Mouse (Mus musculus): Measurements from ENCODE around the gene Tcl1b5.
"Not testable (repeated sequence)": the region's sequence is repeated elsewhere in the genome, so short reads cannot be mapped to it uniquely, and the experiment has no call there.

Tcl1b5 gene

DNA sequence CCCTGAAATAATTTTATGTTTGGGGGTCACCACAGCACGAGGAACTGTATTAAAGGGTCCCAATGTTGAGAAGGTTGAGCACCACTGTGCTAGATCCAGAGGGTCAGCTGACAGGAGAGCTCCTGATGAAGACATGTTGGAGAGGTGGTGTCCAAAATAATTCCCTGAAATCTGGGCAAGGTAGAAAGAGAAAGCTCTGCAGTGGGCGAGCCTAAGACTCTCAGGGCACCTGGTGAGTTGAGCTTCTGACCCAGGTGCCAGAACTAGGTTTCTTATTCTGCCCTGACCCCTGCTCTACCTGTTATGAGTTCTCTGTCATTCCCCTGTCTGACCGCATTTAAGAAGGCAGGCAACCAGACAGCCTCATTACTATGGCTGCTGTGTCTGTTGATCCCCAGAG lies at the start of gene Tcl1b5:
Gene Tcl1b5, plus strand, starts transcription at position 301 of the 400 bp plus-strand sequence.
- not testable (repeated sequence) for DNase-seq (ENCODE audit: low read depth, low spot score)

DNA sequence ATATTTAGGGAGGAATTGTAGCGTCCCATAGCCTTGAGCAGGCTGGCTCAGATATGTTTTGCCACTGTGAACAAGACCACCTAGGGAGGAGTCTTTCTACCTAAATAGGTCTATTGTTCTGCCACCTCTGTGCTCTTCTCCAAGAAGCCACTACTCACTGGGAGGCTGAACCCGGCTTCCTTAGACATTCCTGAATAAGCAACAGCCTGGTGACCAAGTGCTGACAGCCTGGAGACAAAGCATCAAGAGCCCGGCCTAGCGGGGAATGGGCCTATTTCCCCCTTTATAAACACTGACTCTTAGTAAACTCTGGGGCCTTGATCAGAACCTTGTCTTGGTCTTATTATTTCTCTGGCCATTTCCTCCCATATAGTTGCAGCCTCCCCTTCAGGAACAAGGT lies 49.6 kb upstream of the Tcl1b5 start:
- DNase-seq (ENCODE audit: low read depth, low spot score), result peak; percentile 82

GRCm38 (mm10) chr12:105127607-105128006 lies 48.5 kb upstream of the Tcl1b5 start:
- no peak for DNase-seq (ENCODE audit: low read depth, low spot score)

DNA sequence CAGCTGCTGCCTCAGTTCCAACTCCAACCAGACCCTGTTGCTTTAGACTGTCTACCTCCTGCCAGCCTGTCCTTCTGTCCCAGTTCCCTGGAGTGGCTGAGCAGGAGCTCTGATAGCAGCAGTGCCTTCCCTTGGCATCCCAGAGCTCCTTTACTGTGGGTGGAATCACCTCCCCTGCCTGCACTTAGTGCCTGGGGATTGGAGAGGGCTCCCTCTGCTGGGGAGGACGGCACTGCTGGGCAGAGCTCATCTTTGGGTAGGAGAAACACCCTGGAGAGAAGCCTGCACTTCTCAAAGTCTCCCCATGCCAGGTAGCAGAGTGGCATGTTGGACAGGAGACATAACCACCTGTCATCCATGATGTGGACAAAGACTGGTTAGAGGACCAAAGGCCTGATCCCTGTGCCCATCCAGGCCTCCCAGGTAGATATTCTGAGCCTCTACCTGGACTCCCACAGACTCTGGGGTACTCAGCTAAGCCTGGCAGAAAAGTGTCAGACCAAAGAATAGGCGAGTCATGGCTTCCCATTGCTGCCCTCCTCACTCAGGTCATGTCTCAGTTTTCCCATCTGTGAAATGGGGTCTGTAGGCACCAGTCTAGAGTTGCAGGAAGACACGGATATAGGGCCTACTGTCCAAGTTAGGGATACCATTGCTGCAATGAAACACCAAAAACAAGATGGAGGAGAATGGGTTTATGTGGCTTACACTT lies 46.5 kb upstream of the Tcl1b5 start:
- not testable (repeated sequence) for DNase-seq (ENCODE audit: low read depth, low spot score)

GRCm38 (mm10) chr12:105134167-105134566 lies 42.0 kb upstream of the Tcl1b5 start:
- DNase-seq (ENCODE audit: low read depth, low spot score), result not testable (repeated sequence)

DNA sequence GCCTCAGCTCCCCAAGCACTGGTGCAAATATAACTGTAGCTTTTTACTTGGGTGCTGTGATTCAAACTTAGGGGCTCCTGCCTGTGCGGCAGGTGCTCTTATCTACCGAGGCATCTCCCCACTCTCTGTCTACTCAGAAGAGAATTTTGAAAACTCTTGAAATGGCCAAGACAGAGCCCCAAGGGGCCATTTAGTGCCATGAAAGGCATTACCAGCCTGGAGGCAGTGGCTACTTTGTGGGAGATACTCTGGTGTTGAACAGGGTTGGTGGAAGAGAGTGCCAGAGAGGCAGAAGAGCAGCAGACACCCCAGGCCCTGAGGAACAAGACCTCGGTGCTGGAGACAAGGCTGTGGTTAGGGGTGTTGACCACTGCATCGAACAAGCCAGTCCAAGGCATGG lies 41.3 kb upstream of the Tcl1b5 start:
- not testable (repeated sequence) for DNase-seq (ENCODE audit: low read depth, low spot score)

DNA sequence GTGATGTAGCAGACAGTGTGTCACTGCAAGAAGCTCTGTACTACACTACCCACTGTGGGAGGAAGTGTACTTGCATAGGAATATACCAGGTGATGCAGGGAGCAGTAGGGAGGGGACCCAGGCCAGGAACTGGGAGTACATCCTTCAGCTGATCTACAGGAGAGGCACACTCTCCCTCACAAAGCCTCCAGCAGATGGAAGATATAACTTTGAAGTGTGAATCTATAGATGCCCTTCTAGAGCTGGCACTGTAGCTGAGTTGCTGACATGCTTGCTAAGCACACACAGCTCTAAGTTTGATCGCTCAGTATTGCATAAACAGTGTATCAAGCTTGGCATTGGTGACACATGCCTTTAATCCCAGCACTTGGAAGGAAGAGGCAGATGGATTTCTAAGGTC lies 38.4 kb upstream of the Tcl1b5 start:
- not testable (repeated sequence) for DNase-seq (ENCODE audit: low read depth, low spot score)

- no peak for DNase-seq (ENCODE audit: low read depth, low spot score)
These were observed 33.0 kb upstream of the Tcl1b5 start for GRCm38 (mm10) chr12:105143096-105143495.

GRCm38 (mm10) chr12:105144928-105145327 lies 31.2 kb upstream of the Tcl1b5 start:
- not testable (repeated sequence) for DNase-seq (ENCODE audit: low read depth, low spot score)

GRCm38 (mm10) chr12:105145714-105146113 lies 30.4 kb upstream of the Tcl1b5 start, which contains the start of gene Tcl1b2:
Tcl1b2 (plus strand) TSS chr12:105146014.
- no peak for DNase-seq (ENCODE audit: low read depth, low spot score)

DNA sequence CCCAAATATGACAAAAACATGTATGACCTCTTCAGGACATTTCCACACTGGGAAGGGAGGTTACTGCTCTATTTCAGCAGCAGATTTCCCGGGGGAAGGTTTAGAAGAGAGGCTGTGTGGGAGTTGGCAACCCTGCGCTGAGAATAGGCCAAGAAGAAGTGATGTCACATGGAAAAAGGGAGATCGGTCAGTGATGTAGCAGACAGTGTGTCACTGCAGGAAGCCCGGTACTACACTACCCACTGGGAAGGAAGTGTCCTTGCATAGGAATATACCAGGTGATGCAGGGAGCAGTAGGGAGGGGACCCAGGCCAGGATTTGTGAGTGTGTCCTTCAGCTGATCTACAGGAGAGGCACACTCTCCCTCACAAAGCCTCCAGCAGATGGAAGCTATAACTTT lies 20.9 kb upstream of the Tcl1b5 start:
- not testable (repeated sequence) for DNase-seq (ENCODE audit: low read depth, low spot score)

DNA sequence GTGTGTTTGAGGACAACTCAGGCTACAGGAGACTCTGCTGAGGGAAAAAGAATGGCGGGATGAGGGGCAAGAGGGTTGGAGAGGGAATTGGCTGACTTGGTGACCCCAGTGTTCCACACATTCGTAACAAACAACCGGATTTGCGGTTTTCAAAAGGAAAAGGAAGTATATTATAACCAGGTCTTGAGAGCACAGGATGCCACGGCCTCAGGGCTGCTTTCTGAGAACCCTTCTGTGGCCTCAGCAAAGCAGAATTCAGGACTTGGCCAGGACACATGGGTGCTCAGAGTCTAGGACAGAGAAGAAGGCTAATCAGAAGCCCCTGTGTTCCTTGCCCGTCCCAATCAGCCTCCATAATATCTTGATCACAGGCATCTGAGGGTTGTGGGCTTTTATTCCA lies 17.3 kb upstream of the Tcl1b5 start:
- no peak for DNase-seq (ENCODE audit: low read depth, low spot score)

DNA sequence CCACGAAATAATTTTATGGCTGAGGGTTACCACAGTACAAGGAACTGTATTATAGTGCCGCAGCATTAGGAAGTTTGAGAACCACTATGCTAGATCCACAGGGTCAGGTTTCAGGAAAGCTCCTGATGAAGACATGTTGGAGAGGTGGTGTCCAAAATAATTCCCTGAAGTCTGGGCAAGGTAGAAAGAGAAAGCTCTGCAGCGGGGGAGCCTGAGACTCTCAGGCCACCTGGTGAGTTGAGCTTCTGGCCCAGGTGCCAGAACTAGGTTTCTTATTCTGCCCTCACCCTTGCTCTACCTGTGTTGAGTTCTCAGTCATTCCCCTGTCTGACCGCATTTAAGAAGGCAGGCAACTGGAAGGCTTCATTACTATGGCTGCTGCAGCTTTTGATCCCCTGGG lies 16.8 kb upstream of the Tcl1b5 start, which contains the start of gene Tcl1b1:
Gene Tcl1b1, plus strand, starts transcription at position 301 of the 400 bp plus-strand sequence.
- no peak for DNase-seq (ENCODE audit: low read depth, low spot score)

DNA sequence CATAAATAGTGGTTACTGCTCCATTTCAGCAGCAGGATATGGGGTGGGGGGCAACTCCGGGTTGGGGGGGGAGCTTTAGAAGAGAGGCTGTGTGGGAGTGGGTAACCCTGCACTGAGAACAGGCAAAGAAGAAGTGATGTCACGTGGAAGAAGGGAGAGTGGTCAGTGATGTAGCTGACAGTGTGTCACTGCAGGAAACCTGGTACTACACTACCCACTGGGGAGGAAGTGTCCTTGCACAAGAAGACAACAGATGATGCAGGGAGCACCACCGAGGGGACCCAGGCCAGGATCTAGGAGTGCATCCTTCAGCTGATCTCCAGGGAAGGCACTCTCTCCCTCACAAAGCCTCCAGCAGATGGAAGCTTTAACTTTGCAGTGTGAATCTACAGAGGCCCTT lies 9.4 kb upstream of the Tcl1b5 start:
- no peak for DNase-seq (ENCODE audit: low read depth, low spot score)

DNA sequence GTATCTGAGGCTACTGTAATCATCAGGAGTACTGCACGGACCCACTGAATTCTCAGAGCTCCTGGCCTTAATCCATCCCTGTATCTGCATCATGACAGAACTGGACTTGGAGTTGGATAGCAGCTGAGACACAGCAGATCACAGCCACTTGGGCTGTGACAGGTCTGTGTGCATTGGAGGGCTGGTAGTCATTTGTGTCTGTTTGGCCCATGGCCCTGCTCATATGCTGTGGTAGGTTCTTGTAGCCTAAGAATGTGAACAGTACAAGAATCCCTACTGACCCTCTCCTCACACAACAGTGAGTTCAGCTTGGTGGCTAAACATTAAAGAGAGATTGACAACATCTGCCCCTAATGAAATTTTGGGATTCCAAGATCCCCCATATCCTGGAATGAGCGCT lies 2.8 kb upstream of the Tcl1b5 start:
- no peak for DNase-seq (ENCODE audit: low read depth, low spot score)

- not testable (repeated sequence) for DNase-seq (ENCODE audit: low read depth, low spot score)
These were observed 1.8 kb upstream of the Tcl1b5 start for GRCm38 (mm10) chr12:105174318-105174717.

GRCm38 (mm10) chr12:105181040-105181644 lies 5.0 kb downstream of the Tcl1b5 start:
- DNase-seq (ENCODE audit: low read depth, low spot score), result not testable (repeated sequence)

GRCm38 (mm10) chr12:105188980-105189379 lies 12.8 kb downstream of the Tcl1b5 start:
- not testable (repeated sequence) for DNase-seq (ENCODE audit: low read depth, low spot score)

DNA sequence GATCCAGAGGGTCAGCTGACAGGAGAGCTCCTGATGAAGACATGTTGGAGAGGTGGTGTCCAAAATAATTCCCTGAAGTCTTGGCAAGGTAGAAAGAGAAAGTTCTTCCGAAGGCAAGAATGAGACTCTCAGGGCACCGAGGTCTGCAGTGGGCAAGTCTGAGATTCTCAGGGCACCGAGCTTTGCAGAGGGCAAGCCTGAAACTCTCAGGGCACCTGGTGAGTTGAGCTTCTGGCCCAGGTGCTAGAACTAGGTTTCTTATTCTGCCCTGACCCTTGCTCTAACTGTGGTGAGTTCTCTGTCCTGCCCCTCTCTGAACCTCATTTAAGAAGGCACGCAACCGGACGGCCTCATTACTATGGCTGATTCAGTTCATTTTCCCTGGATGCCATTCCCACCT lies 14.6 kb downstream of the Tcl1b5 start, which contains the start of gene Tcl1b3:
Gene Tcl1b3, plus strand, starts transcription at position 301 of the 400 bp plus-strand sequence.
- DNase-seq (ENCODE audit: low read depth, low spot score), result not testable (repeated sequence)

DNA sequence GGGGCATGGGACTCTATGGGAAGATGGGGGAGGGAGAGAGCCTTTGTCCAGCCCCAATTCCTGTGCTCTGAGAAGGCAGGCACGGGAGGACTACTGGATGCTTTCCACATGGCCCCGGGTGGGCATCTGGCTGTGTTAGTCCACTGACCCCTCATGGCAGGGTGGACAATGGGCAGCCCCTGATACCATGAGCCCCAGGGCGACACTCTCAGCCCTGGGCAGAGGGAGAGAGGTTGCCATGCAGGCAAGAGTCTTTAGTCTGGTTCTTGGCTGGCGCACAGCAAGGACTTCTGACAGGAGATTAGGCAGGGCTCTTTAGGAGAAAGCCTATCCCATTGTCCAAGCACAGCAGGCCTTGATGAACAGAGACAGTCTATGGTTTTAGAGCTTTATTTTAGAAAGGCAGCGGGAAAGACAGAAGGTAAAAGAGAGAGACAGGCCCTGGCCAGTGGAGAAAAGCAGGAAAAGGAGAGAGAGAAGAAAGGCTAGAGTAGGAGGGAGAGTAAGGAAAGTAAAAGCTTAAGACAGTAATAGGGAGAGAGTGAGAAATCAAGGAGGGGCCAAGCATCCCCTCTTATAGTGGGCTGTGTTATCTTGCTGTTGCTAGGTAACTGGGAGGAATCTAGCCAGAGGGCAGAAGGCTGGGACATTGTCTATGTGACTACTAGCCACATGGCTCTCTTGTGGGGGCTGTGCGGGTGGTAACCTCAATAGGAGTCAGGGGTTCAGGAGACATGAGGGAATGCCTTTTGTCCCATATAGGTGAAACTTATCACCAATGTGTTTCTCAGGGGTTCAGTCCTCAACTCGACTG lies 23.7 kb downstream of the Tcl1b5 start:
- DNase-seq (ENCODE audit: low read depth, low spot score), result peak; percentile 30

- DNase-seq (ENCODE audit: low read depth, low spot score), result not testable (repeated sequence)
These were observed 25.5 kb downstream of the Tcl1b5 start, which contains the start of gene Tcl1b4 for GRCm38 (mm10) chr12:105201657-105202056. Tcl1b4 (plus strand) TSS chr12:105201957.

GRCm38 (mm10) chr12:105207071-105207470 lies 30.9 kb downstream of the Tcl1b5 start:
- DNase-seq (ENCODE audit: low read depth, low spot score), result no peak
